Mouse (Mus musculus) cerebellum, adult 9-11 months (tissue): ENCODE data around the gene Hps1.

Experiments used
- DNase-seq: peaks from one replicate; pipeline ENCODE4 v3.0.0; 2022

The Hps1 gene

DNA sequence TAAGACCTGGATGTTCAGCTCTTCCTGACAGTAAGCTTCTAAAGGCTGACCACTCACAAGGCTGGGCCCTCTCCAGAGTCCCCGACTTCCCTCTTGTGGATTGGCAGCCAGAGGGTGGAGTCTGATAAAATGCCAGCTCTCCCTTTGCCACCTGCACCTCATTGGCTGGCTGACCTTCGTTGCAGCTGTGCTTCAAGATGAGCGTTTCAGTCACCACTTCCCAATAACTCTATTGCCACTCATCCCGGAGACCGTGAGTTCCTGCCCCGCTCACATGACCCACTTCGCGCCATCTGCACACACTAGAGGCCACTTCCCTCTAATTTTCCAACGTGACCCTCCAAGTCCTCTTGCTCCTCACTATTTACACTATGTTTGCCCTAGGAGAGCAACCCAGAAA lies 66.0 kb downstream of the Hps1 start:
- DNase-seq = no peak
